Mouse (Mus musculus) CH12.LX (cell line): ENCODE results near the gene Olfml2b.

ENCODE experiments used
- CHD1 ChIP-seq: IDR thresholded peaks from 2 replicates; pipeline ENCODE4 v1.6.1; 2012; ENCODE audit warnings: low read depth, low read length, improper control_type of control experiment, inconsistent platforms
- CTCF ChIP-seq, 2 experiments: IDR thresholded peaks in 1 of 2; conservative IDR thresholded peaks in 1 of 2; 2 replicates each; pipeline ENCODE4 v1.5.1; 2011 to 2012; ENCODE audit warnings: low read depth in 2 of 2, low read length in 2 of 2, improper control_type of control experiment in 1 of 2, inconsistent platforms in 1 of 2, mild to moderate bottlenecking in 1 of 2, moderate library complexity in 1 of 2
- E2F4 ChIP-seq: IDR thresholded peaks from 2 replicates; pipeline ENCODE4 v1.6.1; 2011; ENCODE audit warnings: low read depth, low read length, improper control_type of control experiment; ENCODE audit not compliant: insufficient replicate concordance
- GABPA ChIP-seq: IDR thresholded peaks from 2 replicates; pipeline ENCODE4 v1.6.1; 2012; ENCODE audit warnings: low read depth, low read length, improper control_type of control experiment, inconsistent platforms; ENCODE audit not compliant: insufficient replicate concordance
- MYC ChIP-seq: IDR thresholded peaks from 2 replicates; pipeline ENCODE4 v1.6.1; 2011; ENCODE audit warnings: low read depth, mild to moderate bottlenecking, improper control_type of control experiment, low read length

GRCm38 (mm10) chr1:170709481-170709880 is 65.1 kb downstream of the Olfml2b start:
- TF ChIP-seq CHD1: peak; percentile 98
- peak; percentile 91 for TF ChIP-seq MYC
- TF ChIP-seq E2F4: peak; percentile 42; the same call in 1 of the 2 replicates
- TF ChIP-seq GABPA: peak; percentile 5; the same call in 1 of the 2 replicates
- TF ChIP-seq CTCF (conservative IDR thresholded peaks at IDR 0.05 in 1 of 2, IDR thresholded peaks at IDR 0.05 in 1 of 2; ENCODE audit: low read depth in 2 of 2, low read length in 2 of 2): no peak
